Mouse (Mus musculus) small intestine, adult 2 months (tissue): ENCODE measurements around the gene Mgat3.

ENCODE experiments used
- CTCF ChIP-seq: fragments of 200-500 bp; IDR thresholded peaks from 2 replicates; pipeline ENCODE4 v1.5.1; 2012; ENCODE audit warnings: low read depth, mild to moderate bottlenecking, control low read depth, inconsistent platforms, low read length, moderate library complexity, mixed read lengths; ENCODE audit not compliant: insufficient replicate concordance, insufficient read length; ENCODE audit errors: extremely low read depth
- POLR2A ChIP-seq: fragments of 200-500 bp; IDR thresholded peaks from 2 replicates; pipeline ENCODE4 v1.6.1; 2012; ENCODE audit warnings: low read depth, mild to moderate bottlenecking, control low read depth, inconsistent platforms, low read length, moderate library complexity

DNA sequence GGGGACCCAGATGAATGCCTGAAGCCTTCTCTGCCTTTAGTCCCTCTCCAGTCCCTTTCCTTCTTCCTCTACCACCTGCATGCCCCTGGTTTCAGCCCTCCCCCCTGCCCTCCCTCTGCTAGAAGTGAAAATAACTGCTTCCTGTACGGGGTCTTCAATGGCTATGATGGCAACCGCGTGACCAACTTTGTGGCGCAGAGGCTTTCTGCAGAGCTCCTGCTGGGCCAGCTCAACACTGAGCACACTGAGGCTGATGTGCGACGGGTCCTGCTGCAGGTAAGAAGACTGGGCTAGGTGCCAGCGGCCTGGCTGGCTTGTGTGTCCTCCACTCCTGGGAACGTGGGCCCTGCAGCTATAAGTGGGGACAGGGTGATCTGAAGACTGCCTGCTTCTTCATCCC is 25.0 kb upstream of the Mgat3 start:
- TF ChIP-seq CTCF (no peak), POLR2A (no peak)
